9 mouse cellular contexts compared by ENCODE assay signal in genomic region chr6:59023455-59024163, GRCm38 (mm10). TPM values are rescaled to one million over a fixed set of nuclear protein-coding genes. Genes with fewer than 3 reads are reported as not detected.
DNase-seq lines count a peak whose midpoint lies in the region; ATAC-seq and TF ChIP-seq lines count a peak whose summit lies in the region.
"Had no signal": no experiment of that assay in that cellular context is flagged by ENCODE, and none has a peak within 500 bp of the region (broad histone marks: within the 10 kb centered on the region; RNA-seq: fewer than 3 reads in every experiment).

No protein-coding gene starts in this region.

- 17% methylated on average over 6 of the region's 6 CpGs for WGBS in kidney, adult 2 months
- 53% methylated on average over 6 of the region's 6 CpGs for WGBS in embryonic facial prominence, embryonic 10.5 days
- whole genome bisulfite sequencing in hindbrain, embryonic 13.5 days, result 50% methylated on average over 6 of the region's 6 CpGs
- WGBS in midbrain, embryonic 11.5 days, result 53% methylated on average over 6 of the region's 6 CpGs

- peak overlapping the region; percentile 60 for H3K4me2 ChIP-seq in hindbrain, embryonic 13.5 days
- H3K4me2 ChIP-seq in midbrain, embryonic 11.5 days, result peak overlapping the region; percentile 54

- peaks cover 13% of the 10 kb centered on the region; the same call in 1 of the 2 replicates for H3K4me1 ChIP-seq in kidney, adult 2 months (ENCODE audit: control insufficient read depth, insufficient read depth, low read length)
- H3K4me1 ChIP-seq in embryonic facial prominence, embryonic 10.5 days, result peaks cover 13% of the 10 kb centered on the region
- H3K4me1 ChIP-seq in hindbrain, embryonic 13.5 days (replicated peaks), result peaks cover 12% of the 10 kb centered on the region
- H3K4me1 ChIP-seq in midbrain, embryonic 11.5 days (ENCODE audit: control insufficient read depth, insufficient read depth, low read length), result no peaks in the 10 kb centered on the region

- peak; percentile 35 for DNase-seq in kidney, adult 2 months
- no peak for DNase-seq in kidney, adult 11 months
- no peak for DNase-seq in embryonic facial prominence, embryonic 10.5 days (ENCODE audit: low spot score)
- peak; percentile 84 for DNase-seq in midbrain, embryonic 11.5 days (ENCODE audit: low spot score, missing footprints)
- no peak for DNase-seq in spleen, postnatal 14 days (ENCODE audit: low spot score in 2 of 2)
- no peak for DNase-seq in spleen, postnatal 4 days (ENCODE audit: low spot score in 2 of 2)
- no peak for DNase-seq in embryo, embryonic 11 days

- peak overlapping the region; percentile 76 for H3K9ac ChIP-seq in hindbrain, embryonic 13.5 days
- H3K9ac ChIP-seq in midbrain, embryonic 11.5 days (ENCODE audit: low read length), result peak overlapping the region; percentile 37

- H3K9me3 ChIP-seq in embryonic facial prominence, embryonic 10.5 days, result no peaks in the 10 kb centered on the region
- H3K9me3 ChIP-seq in hindbrain, embryonic 13.5 days, result no peaks in the 10 kb centered on the region
- no peaks in the 10 kb centered on the region for H3K9me3 ChIP-seq in midbrain, embryonic 11.5 days (ENCODE audit: control insufficient read depth, low read length)
- H3K9me3 ChIP-seq: G1E had no signal

- no peaks in the 10 kb centered on the region; the same call in 1 of the 2 replicates for H3K36me3 ChIP-seq in kidney, adult 2 months (ENCODE audit: control insufficient read depth, insufficient read depth, low read length)
- no peaks in the 10 kb centered on the region for H3K36me3 ChIP-seq in embryonic facial prominence, embryonic 10.5 days (replicated peaks)
- H3K36me3 ChIP-seq in hindbrain, embryonic 13.5 days, result no peaks in the 10 kb centered on the region
- no peaks in the 10 kb centered on the region for H3K36me3 ChIP-seq in midbrain, embryonic 11.5 days (ENCODE audit: control insufficient read depth, insufficient read depth, low read length)
- H3K36me3 ChIP-seq: G1E had no signal

- TF ChIP-seq POLR2A in kidney, adult 2 months (IDR thresholded peaks at IDR 0.05; ENCODE audit: low read depth, low read length), result no peak

- H3K4me3 ChIP-seq in kidney, adult 2 months (ENCODE audit: insufficient read depth, low read depth, low read length), result peak overlapping the region; percentile 66
- H3K4me3 ChIP-seq in embryonic facial prominence, embryonic 10.5 days, result peak overlapping the region; percentile 63
- H3K4me3 ChIP-seq in hindbrain, embryonic 13.5 days, result peak overlapping the region; percentile 63
- peak overlapping the region; percentile 43 for H3K4me3 ChIP-seq in midbrain, embryonic 11.5 days (ENCODE audit: low read depth, low read length)

- H3K27me3 ChIP-seq in kidney, adult 2 months (replicated peaks; ENCODE audit: control insufficient read depth, insufficient read depth, low read length), result no peaks in the 10 kb centered on the region
- no peaks in the 10 kb centered on the region for H3K27me3 ChIP-seq in embryonic facial prominence, embryonic 10.5 days (replicated peaks; ENCODE audit: low read depth, poor library complexity, severe bottlenecking)
- no peaks in the 10 kb centered on the region for H3K27me3 ChIP-seq in hindbrain, embryonic 13.5 days
- H3K27me3 ChIP-seq in midbrain, embryonic 11.5 days (ENCODE audit: control insufficient read depth, insufficient read depth, low read length), result no peaks in the 10 kb centered on the region

- peak; percentile 41 for ATAC-seq in hindbrain, embryonic 13.5 days (ENCODE audit: low FRiP score)
- ATAC-seq in midbrain, embryonic 11.5 days (ENCODE audit: low FRiP score), result peak; percentile 9; the same call in 1 of the 2 replicates

- TF ChIP-seq CTCF in kidney, adult 2 months (conservative IDR thresholded peaks at IDR 0.05; ENCODE audit: insufficient read depth, insufficient read length, low read depth, low read length), result no peak

- H3K27ac ChIP-seq in kidney, adult 2 months (ENCODE audit: insufficient read depth, low read depth, low read length), result peak overlapping the region; percentile 42
- peak overlapping the region; percentile 80 for H3K27ac ChIP-seq in embryonic facial prominence, embryonic 10.5 days (replicated peaks)
- peak overlapping the region; percentile 81 for H3K27ac ChIP-seq in hindbrain, embryonic 13.5 days
- 0 out of 2 replicates have a peak overlapping the region, but pooled peaks have one; percentile 2 for H3K27ac ChIP-seq in midbrain, embryonic 11.5 days (ENCODE audit: low read depth, low read length)

RNA-seq across cellular contexts. Expression of gene Fam13a, which starts 0.7 kb away (rescaled TPM):
- 21.3 and 22.5 TPM in 2 replicates for polyA plus RNA-seq in kidney, adult 2 months (2012; rRNA removed)
- 3.4 and 3.8 TPM in 2 replicates for polyA plus RNA-seq in embryonic facial prominence, embryonic 10.5 days (2016; fragmentation: Nextera tagmentation; extraction: Ambion mirVana)
- polyA plus RNA-seq in hindbrain, embryonic 13.5 days (2015; fragmentation: Nextera tagmentation; extraction: Ambion mirVana), result 8.2 and 9.5 TPM in 2 replicates
- 3.6 and 3.8 TPM in 2 replicates for polyA plus RNA-seq in midbrain, embryonic 11.5 days (2014; fragmentation: Nextera tagmentation; extraction: Ambion mirVana)
- polyA plus RNA-seq: G1E had no signal

Comparison
In these comparisons a context has a peak if more than half of its experiments do, and no peak if none do; other contexts are left out.
1. DNase-seq: peak in kidney, adult 2 months (single experiment) and midbrain, embryonic 11.5 days (single experiment); none in kidney, adult 11 months (single experiment), embryonic facial prominence, embryonic 10.5 days (single experiment), spleen, postnatal 14 days (0 of 2), spleen, postnatal 4 days (0 of 2) and embryo, embryonic 11 days (single experiment).
2. H3K27ac ChIP-seq: peak in every context shown above with its lines; median percentile 81 in hindbrain, embryonic 13.5 days; 80 in embryonic facial prominence, embryonic 10.5 days; 42 in kidney, adult 2 months; 2 in midbrain, embryonic 11.5 days.
3. Peak in every context shown above with its lines, with median percentiles within 50 percentile points of each other: H3K4me3 ChIP-seq.